Mouse (Mus musculus) CH12.LX (cell line): ENCODE data around the gene Mynn.

Experiments used
- BHLHE40 ChIP-seq: IDR thresholded peaks from 2 replicates; pipeline ENCODE4 v1.6.1; 2011; ENCODE audit warnings: mild to moderate bottlenecking, low read depth, low read length, improper control_type of control experiment
- CHD2 ChIP-seq: IDR thresholded peaks from 2 replicates; pipeline ENCODE4 v1.6.1; 2011; ENCODE audit warnings: low read length, improper control_type of control experiment
- CTCF ChIP-seq, 2 experiments: IDR thresholded peaks in 1 of 2; conservative IDR thresholded peaks in 1 of 2; 2 replicates each; pipeline ENCODE4 v1.5.1; 2011 to 2012; ENCODE audit warnings: low read depth in 2 of 2, low read length in 2 of 2, improper control_type of control experiment in 1 of 2, inconsistent platforms in 1 of 2, mild to moderate bottlenecking in 1 of 2, moderate library complexity in 1 of 2
- E2F4 ChIP-seq: IDR thresholded peaks from 2 replicates; pipeline ENCODE4 v1.6.1; 2011; ENCODE audit warnings: low read depth, low read length, improper control_type of control experiment; ENCODE audit not compliant: insufficient replicate concordance
- ELF1 ChIP-seq: IDR thresholded peaks from 2 replicates; pipeline ENCODE4 v1.6.1; 2014; ENCODE audit warnings: low read depth, mild to moderate bottlenecking, inconsistent platforms, low read length, improper control_type of control experiment
- HCFC1 ChIP-seq: IDR thresholded peaks from 2 replicates; pipeline ENCODE4 v1.6.1; 2012; ENCODE audit warnings: low read depth, mild to moderate bottlenecking, inconsistent platforms, low read length, improper control_type of control experiment
- JUND ChIP-seq: conservative IDR thresholded peaks from 2 replicates; pipeline ENCODE4 v1.6.1; 2011; ENCODE audit warnings: low read depth, low read length, improper control_type of control experiment
- MAFK ChIP-seq: IDR thresholded peaks from 2 replicates; pipeline ENCODE4 v1.6.1; 2011; ENCODE audit warnings: low read length, improper control_type of control experiment; ENCODE audit not compliant: insufficient replicate concordance
- MXI1 ChIP-seq: IDR thresholded peaks from 2 replicates; pipeline ENCODE4 v1.6.1; 2011; ENCODE audit warnings: mild to moderate bottlenecking, low read depth, low read length, improper control_type of control experiment
- POLR2A ChIP-seq: IDR thresholded peaks from 2 replicates; pipeline ENCODE4 v1.6.1; 2011; ENCODE audit warnings: low read depth, mild to moderate bottlenecking, improper control_type of control experiment, low read length
- RCOR1 ChIP-seq: conservative IDR thresholded peaks from 2 replicates; pipeline ENCODE4 v1.6.1; 2012; ENCODE audit warnings: low read depth, mild to moderate bottlenecking, inconsistent platforms, low read length, improper control_type of control experiment
- TCF12 ChIP-seq: IDR thresholded peaks from 2 replicates; pipeline ENCODE4 v1.6.1; 2014; ENCODE audit warnings: low read depth, mild to moderate bottlenecking, inconsistent platforms, low read length, improper control_type of control experiment

DNA sequence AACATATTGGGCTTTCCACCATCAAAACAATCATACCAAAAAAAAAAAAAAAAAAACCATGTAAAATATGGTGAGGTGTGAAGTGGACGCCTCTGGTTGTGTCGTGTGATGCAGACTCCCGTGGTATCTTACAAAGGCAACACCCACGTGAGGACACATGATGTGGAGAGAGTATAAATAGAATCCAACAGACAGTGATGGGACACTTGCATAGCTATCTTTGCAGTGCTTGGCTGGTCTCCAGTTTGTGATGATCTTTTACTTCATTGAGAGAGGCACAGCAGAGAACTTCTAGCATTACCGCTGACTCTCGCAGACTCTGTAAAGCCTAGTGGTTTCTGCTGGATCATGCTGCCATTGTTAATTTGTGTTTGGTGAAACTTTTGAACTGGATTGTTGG is 13.0 kb upstream of the Mynn start:
- TF ChIP-seq POLR2A, result no peak
- no peak for TF ChIP-seq HCFC1
- no peak for TF ChIP-seq RCOR1
- no peak for TF ChIP-seq CTCF (conservative IDR thresholded peaks at IDR 0.05 in 1 of 2, IDR thresholded peaks at IDR 0.05 in 1 of 2; ENCODE audit: low read depth in 2 of 2, low read length in 2 of 2)
- no peak for TF ChIP-seq BHLHE40
- TF ChIP-seq MAFK, result no peak
- no peak for TF ChIP-seq E2F4
- no peak for TF ChIP-seq JUND
- no peak for TF ChIP-seq CHD2
- TF ChIP-seq ELF1, result no peak
- TF ChIP-seq MXI1, result no peak
- TF ChIP-seq TCF12, result no peak
